Mouse (Mus musculus): ENCODE results near the gene Rag2.

Rag2 gene

DNA sequence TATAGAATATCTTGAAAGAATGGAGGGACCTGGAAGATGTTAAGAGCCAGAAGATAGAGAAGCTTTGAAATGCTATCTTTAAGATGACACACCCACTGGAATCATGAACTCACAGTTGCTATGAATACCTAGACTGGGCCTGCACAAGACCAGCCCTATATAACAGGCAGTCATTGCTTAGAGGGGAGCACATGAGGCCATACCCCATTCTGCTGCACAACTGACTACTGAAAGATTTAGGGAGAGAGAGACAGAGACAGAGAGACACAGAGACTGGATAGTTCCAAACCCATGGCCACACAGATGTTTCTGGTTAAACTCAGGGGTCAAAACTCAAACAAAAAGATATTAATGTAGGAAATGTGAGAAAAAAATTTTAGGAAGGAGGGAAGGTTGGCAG lies 2.7 kb downstream of the Rag2 start:
- DNase-seq (ENCODE audit: low spot score): no peak

- peak; percentile 90 for DNase-seq (ENCODE audit: low spot score)
These were observed 4.0 kb downstream of the Rag2 start for GRCm38 (mm10) chr2:101628297-101629236.

- DNase-seq (ENCODE audit: low spot score): no peak
These were observed 14.7 kb downstream of the Rag2 start for GRCm38 (mm10) chr2:101638979-101639839.

DNA sequence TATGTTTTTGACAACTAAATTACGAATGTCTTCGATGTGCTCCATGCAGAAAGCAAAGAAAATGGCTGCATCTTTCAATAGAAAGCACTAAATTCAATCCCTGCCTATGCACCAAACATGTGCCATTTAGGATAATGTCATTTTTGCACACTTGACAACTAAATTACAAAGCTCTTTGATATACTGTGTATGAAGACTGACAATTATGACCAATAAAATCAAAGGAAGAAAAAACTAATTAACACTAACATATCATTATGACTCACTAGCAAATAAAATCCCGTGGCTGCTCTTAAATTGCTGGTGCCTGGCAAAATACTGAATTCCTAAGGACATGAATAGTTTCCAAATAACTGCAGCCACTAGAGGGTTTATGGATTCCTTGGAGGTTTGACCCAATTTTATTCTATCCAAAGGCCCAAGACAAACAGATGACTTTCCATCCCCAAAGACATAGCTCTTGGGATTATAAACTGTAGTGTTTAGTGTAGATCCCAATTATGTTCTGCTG lies 15.4 kb downstream of the Rag2 start:
- DNase-seq (ENCODE audit: low spot score): no peak

DNA sequence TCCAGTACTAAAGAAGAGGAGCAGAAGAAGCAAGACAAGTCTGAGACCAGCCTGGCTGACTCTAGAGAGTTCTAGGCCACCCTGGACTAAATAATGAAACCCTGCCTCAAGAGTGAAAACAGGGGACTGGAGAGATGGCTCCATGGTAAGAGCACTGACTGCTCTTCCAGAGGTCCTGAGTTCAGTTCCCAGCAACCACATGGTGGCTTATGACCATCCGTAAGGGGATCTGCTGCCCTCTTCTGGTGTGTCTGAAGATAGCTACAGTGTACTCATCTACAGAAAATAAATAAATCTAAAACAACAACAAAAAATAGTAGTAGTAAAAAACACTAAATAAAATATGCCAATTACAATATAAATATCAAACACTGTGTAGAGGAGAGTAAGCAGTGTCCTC lies 21.3 kb downstream of the Rag2 start:
- no peak for DNase-seq (ENCODE audit: low spot score)

DNA sequence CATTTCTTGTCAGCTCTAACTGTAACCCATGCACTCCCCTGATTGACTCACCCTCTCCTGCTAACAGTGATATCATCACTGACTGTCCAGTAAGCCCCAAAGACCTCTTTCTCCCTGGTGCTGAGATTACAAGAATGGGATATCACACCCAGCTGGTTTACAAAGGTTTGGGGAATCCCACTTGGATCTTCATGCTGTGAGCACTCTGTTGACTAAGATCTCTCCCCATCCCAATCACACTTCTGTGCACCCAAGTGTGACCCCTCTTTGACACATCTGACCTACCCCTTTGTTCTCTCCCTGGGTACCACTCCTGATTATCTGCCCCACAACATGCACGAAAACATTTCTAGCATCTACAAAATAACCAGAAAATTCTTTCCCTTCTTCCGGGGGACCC lies 23.8 kb downstream of the Rag2 start:
- DNase-seq (ENCODE audit: low spot score): no peak

- DNase-seq (ENCODE audit: low spot score): no peak
These were observed 24.7 kb downstream of the Rag2 start, which contains the start of the genes Rag1 and B230118H07Rik for GRCm38 (mm10) chr2:101649114-101649671. Gene Rag1, minus strand, starts transcription at chr2:101649501. Gene B230118H07Rik, minus strand, starts transcription at chr2:101649532.

GRCm38 (mm10) chr2:101650446-101650845 lies 25.9 kb downstream of the Rag2 start:
- DNase-seq (ENCODE audit: low spot score): no peak

DNA sequence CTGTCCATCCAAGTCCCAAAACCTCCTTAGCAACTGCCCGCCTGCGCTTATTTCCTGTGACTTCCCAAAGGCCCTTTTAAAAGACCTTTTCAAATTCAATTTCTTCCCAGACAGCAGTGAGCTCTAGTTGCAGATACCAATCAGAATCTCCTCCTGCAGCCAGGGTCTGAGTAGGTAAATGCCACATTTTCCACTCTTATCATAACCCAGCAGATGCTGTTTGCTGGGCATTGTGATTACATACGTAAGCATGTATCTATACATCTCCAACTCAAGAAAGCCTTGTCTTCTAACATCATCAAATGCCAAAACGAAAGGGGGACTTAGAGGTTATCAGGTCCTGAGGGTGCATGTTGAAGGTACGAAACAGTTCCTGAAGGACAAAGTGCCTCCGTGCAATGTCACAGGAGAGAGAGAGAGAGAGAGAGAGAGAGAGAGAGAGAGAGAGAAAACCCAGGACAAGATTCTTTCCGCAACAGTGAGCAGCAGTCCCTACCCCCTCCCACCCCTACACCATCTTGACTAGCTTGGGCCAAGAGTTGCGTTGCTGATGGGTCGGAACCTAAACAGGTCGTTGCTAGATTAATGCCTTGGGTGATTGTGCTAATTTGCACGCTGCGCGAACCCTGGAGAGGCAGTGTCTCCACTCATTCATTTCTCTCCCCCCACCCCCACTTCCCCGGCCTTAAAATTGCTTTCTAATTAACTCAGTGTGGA lies 27.8 kb downstream of the Rag2 start:
- no peak for DNase-seq (ENCODE audit: low spot score)

DNA sequence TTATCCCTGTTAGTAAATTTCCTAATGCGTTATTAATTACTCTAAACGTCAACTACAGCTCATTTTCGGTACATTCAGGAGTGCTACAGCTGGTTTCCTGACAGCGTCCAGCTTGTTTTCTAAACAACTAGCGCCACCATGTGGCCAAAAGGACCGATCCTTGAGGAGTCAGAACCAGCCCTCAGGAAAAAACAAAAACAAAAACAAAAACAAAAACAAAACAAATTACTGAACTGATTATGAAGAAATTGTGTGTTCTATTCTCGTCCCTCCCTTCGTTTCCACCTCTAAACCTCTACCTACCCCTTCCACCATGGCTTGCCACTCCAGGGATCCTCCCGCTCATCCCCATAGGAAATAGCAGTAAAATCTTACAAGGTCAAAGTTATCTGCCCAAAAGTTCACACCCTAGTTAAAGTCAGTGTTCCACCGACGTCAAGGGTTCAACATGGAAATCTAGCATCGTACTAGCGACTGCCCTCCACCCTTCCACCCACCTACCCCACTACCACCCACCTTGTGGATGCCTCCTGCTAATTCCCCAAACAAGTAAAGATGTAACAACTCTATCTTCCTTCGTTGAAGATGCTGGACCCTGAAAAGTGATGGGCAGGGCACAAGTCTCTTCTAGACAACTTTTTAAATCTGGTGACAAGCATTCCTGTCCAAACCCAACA lies 28.5 kb downstream of the Rag2 start:
- DNase-seq (ENCODE audit: low spot score): peak; percentile 21

DNA sequence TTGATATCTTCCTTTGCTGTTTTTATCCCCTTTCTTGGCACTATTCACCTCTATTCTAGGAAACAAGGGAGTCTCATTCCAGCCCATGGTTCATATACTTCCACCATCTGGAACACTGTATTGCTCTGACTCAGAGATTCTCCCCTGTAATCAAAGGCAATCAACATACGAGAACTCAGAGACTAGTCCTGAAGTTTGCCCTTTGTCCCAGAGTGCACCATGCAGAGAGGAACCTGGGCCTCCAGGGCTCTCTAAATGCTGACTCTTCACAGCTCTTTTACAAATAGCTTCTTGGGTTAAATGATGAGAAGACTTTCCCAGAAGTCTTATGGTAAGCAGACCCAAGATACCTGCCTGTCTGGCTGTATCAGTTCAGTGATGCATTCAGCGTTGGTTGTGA lies 36.0 kb downstream of the Rag2 start:
- DNase-seq (ENCODE audit: low spot score): no peak

GRCm38 (mm10) chr2:101665058-101665702 lies 40.7 kb downstream of the Rag2 start:
- DNase-seq (ENCODE audit: low spot score): peak; percentile 43

- DNase-seq (ENCODE audit: low spot score): no peak
These were observed 41.2 kb downstream of the Rag2 start for GRCm38 (mm10) chr2:101665703-101666092.

DNA sequence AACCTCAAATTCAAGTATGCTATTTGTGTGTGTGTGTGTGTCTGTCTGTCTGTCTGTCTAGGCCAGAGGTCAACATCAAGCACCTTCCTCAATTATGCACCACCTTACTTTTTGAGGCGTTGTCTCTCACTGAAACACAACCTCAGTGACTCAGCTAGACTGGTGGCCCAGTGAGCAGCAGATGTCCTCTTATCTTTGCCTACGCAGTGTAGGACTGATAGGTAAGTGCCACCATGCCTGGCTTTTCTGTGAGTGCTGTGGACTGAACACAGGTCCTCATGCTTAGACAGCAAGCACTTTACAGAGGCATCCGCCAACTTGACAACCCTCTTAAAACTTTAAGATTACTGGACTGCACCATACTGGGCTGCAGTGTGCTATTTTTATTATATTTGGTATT lies 44.2 kb downstream of the Rag2 start:
- no peak for DNase-seq (ENCODE audit: low spot score)

- DNase-seq (ENCODE audit: low spot score): no peak
These were observed 49.0 kb downstream of the Rag2 start for GRCm38 (mm10) chr2:101673547-101673946.

DNA sequence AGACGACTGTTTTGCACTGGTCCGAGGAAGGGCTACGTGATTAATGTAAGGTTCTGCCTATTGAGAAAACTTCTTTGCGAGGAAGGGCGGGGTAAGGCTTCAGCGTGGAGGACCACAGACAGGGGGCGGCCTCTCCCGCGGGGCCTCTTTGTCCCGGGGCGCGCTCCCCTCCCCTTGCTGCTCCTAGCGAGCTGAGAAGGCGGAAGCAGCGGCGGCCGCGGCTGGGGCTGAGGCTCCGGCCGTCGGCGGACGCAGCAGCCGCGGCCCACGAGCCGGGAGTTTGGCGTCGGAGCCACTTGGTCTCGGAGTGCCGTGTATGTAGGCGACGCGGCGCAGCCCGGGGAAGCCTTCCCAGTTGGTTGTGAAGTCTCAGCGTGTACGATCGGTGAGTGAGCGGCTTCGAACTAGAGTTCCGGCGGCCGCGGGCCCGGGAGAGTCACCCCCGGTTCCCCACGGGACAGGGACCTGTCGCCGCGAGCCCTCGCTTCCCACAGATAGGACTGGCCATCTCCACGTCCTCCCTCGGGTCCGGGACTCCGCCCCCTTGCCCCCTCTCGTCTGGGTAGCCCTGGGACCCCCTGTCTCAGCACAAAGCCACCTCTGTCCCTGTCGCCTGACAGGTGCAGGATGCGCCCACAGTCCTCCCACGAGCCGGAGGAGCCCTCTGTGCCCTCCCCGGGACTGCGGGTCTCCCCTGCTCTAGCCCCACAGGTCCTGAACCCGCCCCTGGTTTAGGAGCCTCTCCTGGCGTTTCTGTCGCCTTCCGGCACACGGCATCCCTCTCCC lies 53.9 kb downstream of the Rag2 start, which contains the start of gene Traf6:
Gene Traf6 (plus strand): TSS at position 194 of the 786 bp plus-strand sequence.
- DNase-seq (ENCODE audit: low spot score): peak; percentile 84

- DNase-seq (ENCODE audit: low spot score): peak; percentile 15
These were observed 54.8 kb downstream of the Rag2 start for GRCm38 (mm10) chr2:101679164-101679784.
